Mouse (Mus musculus): ENCODE measurements at regions not wholly inside any gene's neighbourhood (a gene's known extent, or its start where the extent isn't known, plus 50 kb on each side); places are given as distances from the start of the nearest gene placed in this dataset.

- DNase-seq (ENCODE audit: low spot score): no peak
Measured at GRCm38 (mm10) chr1:105117888-105118287, 238.6 kb downstream of the Rnf152 start.

- no peak for DNase-seq (ENCODE audit: low spot score)
Measured at GRCm38 (mm10) chr1:105116231-105116630, 240.3 kb downstream of the Rnf152 start.

- DNase-seq (ENCODE audit: low spot score): no peak
Measured at GRCm38 (mm10) chr1:105115391-105115790, 241.1 kb downstream of the Rnf152 start.

- no peak for DNase-seq (ENCODE audit: low spot score)
Measured at GRCm38 (mm10) chr1:105114835-105115234, 241.7 kb downstream of the Rnf152 start.

- DNase-seq (ENCODE audit: low spot score): no peak
Measured at GRCm38 (mm10) chr1:105112762-105113525, 243.6 kb downstream of the Rnf152 start.

- no peak for DNase-seq (ENCODE audit: low spot score)
Measured at GRCm38 (mm10) chr1:105111236-105111635, 245.3 kb downstream of the Rnf152 start.

GRCm38 (mm10) chr1:105110581-105111210, 245.8 kb downstream of the Rnf152 start:
- DNase-seq (ENCODE audit: low spot score): no peak

GRCm38 (mm10) chr1:105107836-105108235, 248.7 kb downstream of the Rnf152 start:
- no peak for DNase-seq (ENCODE audit: low spot score)

- no peak for DNase-seq (ENCODE audit: low spot score)
Measured at GRCm38 (mm10) chr1:105107257-105107656, 249.3 kb downstream of the Rnf152 start.

- no peak for DNase-seq (ENCODE audit: low spot score)
Measured at GRCm38 (mm10) chr1:105105211-105105610, 251.3 kb downstream of the Rnf152 start.

GRCm38 (mm10) chr1:105095091-105095490, 261.4 kb downstream of the Rnf152 start:
- DNase-seq (ENCODE audit: low spot score): no peak

- DNase-seq (ENCODE audit: low spot score): no peak
Measured at GRCm38 (mm10) chr1:105094500-105094899, 262.0 kb downstream of the Rnf152 start.

- DNase-seq (ENCODE audit: low spot score): no peak
Measured at GRCm38 (mm10) chr1:105093875-105094274, 262.6 kb downstream of the Rnf152 start.

GRCm38 (mm10) chr1:105093012-105093411, 263.5 kb downstream of the Rnf152 start:
- DNase-seq (ENCODE audit: low spot score): peak; percentile 23

GRCm38 (mm10) chr1:105092309-105092904, 264.1 kb downstream of the Rnf152 start:
- DNase-seq (ENCODE audit: low spot score): no peak

- no peak for DNase-seq (ENCODE audit: low spot score)
Measured at GRCm38 (mm10) chr1:105088765-105089520, 267.6 kb downstream of the Rnf152 start.

- DNase-seq (ENCODE audit: low spot score): no peak
Measured at GRCm38 (mm10) chr1:105087623-105088022, 268.9 kb downstream of the Rnf152 start.

GRCm38 (mm10) chr1:105084556-105084955, 272.0 kb downstream of the Rnf152 start:
- DNase-seq (ENCODE audit: low spot score): no peak

GRCm38 (mm10) chr1:105083551-105084103, 272.9 kb downstream of the Rnf152 start:
- no peak for DNase-seq (ENCODE audit: low spot score)

GRCm38 (mm10) chr1:105082823-105083550, 273.5 kb downstream of the Rnf152 start:
- DNase-seq (ENCODE audit: low spot score): no peak

- DNase-seq (ENCODE audit: low spot score): no peak
Measured at GRCm38 (mm10) chr1:105081942-105082341, 274.6 kb downstream of the Rnf152 start.
